7 mouse cellular contexts compared by ENCODE assay signal in the genomic region with DNA sequence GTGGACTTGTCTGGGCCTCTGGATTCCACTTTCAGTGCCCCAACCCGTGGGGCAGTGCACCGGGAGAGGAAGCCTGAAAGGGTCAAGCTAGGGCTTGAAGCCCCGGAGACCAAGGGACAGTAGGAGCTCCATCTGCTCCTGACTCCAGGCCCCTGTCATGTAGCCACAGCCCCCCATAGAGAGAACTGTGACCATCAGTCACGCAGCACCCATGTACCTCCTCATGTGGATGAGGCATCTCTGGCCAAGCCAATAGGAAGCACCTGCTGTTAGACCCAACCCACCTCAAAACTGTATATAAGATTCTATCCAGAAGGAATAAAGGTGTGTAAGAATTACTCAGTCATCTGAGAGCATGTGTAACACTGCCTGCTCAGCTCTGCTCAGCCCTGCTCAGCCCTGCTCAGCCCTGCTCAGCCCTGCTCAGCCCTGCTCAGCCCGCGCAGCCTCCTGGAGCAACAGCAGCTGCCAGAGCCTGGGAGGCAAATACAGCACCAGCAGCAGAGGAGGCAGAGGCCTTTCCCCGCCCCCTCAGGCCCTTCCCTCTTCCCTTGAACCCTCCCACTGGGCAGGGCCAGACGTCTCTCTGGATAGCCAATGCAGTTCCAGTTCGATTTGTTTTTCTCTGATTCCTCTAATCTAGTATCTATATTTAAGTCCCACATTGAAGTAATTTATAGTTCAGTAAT.
DNase-seq lines count a peak whose midpoint lies in the region; ATAC-seq and TF ChIP-seq lines count a peak whose summit lies in the region.

No protein-coding gene starts in this region.

- DNase-seq in ES-E14 (ENCODE audit: low read depth, low spot score): peak; percentile 40
- DNase-seq in adrenal gland, adult 2 months: peak; percentile 48
- DNase-seq in forebrain, postnatal 0 days: no peak
- DNase-seq in kidney, adult 18-20 months: peak; percentile 25
- DNase-seq in retina, embryonic 14.5 days (ENCODE audit: low spot score): peak; percentile 65
- DNase-seq in cerebellum, adult 2 months: no peak

- 35% methylated on average over 9 of the region's 9 CpGs for WGBS in forebrain, postnatal 0 days
- WGBS in liver, embryonic 16.5 days (ENCODE audit: insufficient replicate concordance): 30% methylated on average over 9 of the region's 9 CpGs
- 26% methylated on average over 9 of the region's 9 CpGs for WGBS in cerebellum, adult 2 months

- 0 out of 4 replicates have a peak overlapping the region, but pooled peaks of 1 of the 2 experiments have one; percentile 17 for H3K4me3 ChIP-seq in ES-E14 (ENCODE audit: insufficient read depth in 1 of 2, low read depth in 1 of 2, low read length in 2 of 2, poor library complexity in 1 of 2, severe bottlenecking in 1 of 2)
- H3K4me3 ChIP-seq in forebrain, postnatal 0 days (ENCODE audit: low read depth, low read length): no peak overlapping the region
- H3K4me3 ChIP-seq in liver, embryonic 16.5 days (ENCODE audit: low read depth, low read length): no peak overlapping the region
- no peak overlapping the region for H3K4me3 ChIP-seq in cerebellum, adult 2 months (replicated peaks; ENCODE audit: insufficient read depth, low read depth, low read length)

- H3K27me3 ChIP-seq in forebrain, postnatal 0 days (ENCODE audit: insufficient read depth, low read length): no peaks in the 10 kb centered on the region
- H3K27me3 ChIP-seq in liver, embryonic 16.5 days (ENCODE audit: control insufficient read depth, insufficient read depth, low read depth, low read length): no peaks in the 10 kb centered on the region
- no peaks in the 10 kb centered on the region for H3K27me3 ChIP-seq in cerebellum, adult 2 months (ENCODE audit: control insufficient read depth, insufficient read depth, low read length)

- TF ChIP-seq CTCF in forebrain, postnatal 0 days (IDR thresholded peaks at IDR 0.05; ENCODE audit: low read depth): no peak
- no peak for TF ChIP-seq CTCF in cerebellum, adult 2 months (IDR thresholded peaks at IDR 0.05; ENCODE audit: borderline replicate concordance, insufficient read depth, low read depth, low read length)

- H3K36me3 ChIP-seq in ES-E14 (ENCODE audit: control insufficient read depth, insufficient read depth, low read length, poor library complexity, severe bottlenecking): no peaks in the 10 kb centered on the region
- no peaks in the 10 kb centered on the region for H3K36me3 ChIP-seq in forebrain, postnatal 0 days (ENCODE audit: insufficient read depth)
- H3K36me3 ChIP-seq in liver, embryonic 16.5 days (ENCODE audit: control insufficient read depth, insufficient read depth): no peaks in the 10 kb centered on the region

- peak; percentile 85 for ATAC-seq in forebrain, postnatal 0 days
- ATAC-seq in liver, embryonic 16.5 days (ENCODE audit: low read depth): 0 out of 2 replicates have a peak, but pooled peaks have one; percentile 48

- no peak overlapping the region for H3K27ac ChIP-seq in ES-E14 (ENCODE audit: insufficient read depth, low read depth, low read length, poor library complexity, severe bottlenecking)
- H3K27ac ChIP-seq in forebrain, postnatal 0 days (ENCODE audit: low read depth, low read length): no peak overlapping the region
- H3K27ac ChIP-seq in liver, embryonic 16.5 days (ENCODE audit: low read length): no peak overlapping the region
- no peak overlapping the region for H3K27ac ChIP-seq in cerebellum, adult 2 months (ENCODE audit: insufficient read depth, low read length)

- H3K4me1 ChIP-seq in ES-E14 (ENCODE audit: control insufficient read depth in 2 of 2, insufficient read depth in 2 of 2, low read length in 2 of 2, poor library complexity in 1 of 2): no peaks in the 10 kb centered on the region
- H3K4me1 ChIP-seq in forebrain, postnatal 0 days (ENCODE audit: insufficient read depth): no peaks in the 10 kb centered on the region
- no peaks in the 10 kb centered on the region for H3K4me1 ChIP-seq in liver, embryonic 16.5 days (ENCODE audit: control insufficient read depth, low read depth, low read length)
- no peaks in the 10 kb centered on the region for H3K4me1 ChIP-seq in cerebellum, adult 2 months (ENCODE audit: control insufficient read depth, insufficient read depth, low read length)

- TF ChIP-seq POLR2A in cerebellum, adult 2 months (IDR thresholded peaks at IDR 0.05; ENCODE audit: borderline replicate concordance, insufficient read depth, low read length): no peak

- no peak overlapping the region for H3K9ac ChIP-seq in ES-E14 (ENCODE audit: insufficient read depth, low read depth, low read length, poor library complexity, severe bottlenecking)
- H3K9ac ChIP-seq in forebrain, postnatal 0 days: no peak overlapping the region
- no peak overlapping the region for H3K9ac ChIP-seq in liver, embryonic 16.5 days (ENCODE audit: low read depth, low read length)

- no peaks in the 10 kb centered on the region for H3K9me3 ChIP-seq in ES-E14 (ENCODE audit: control insufficient read depth, insufficient read depth, low read depth, low read length)
- H3K9me3 ChIP-seq in forebrain, postnatal 0 days (ENCODE audit: low read length): no peaks in the 10 kb centered on the region
- H3K9me3 ChIP-seq in liver, embryonic 16.5 days (replicated peaks; ENCODE audit: control insufficient read depth, low read length): no peaks in the 10 kb centered on the region

- no peak overlapping the region for H3K4me2 ChIP-seq in forebrain, postnatal 0 days (ENCODE audit: low read depth)
- H3K4me2 ChIP-seq in liver, embryonic 16.5 days (ENCODE audit: low read depth, low read length): no peak overlapping the region

- in situ Hi-C loops in ES-E14 (cut with MboI; ENCODE audit: low sequenced_read_pairs in 2 of 2, unreplicated experiment in 2 of 2): no loop called here

TF ChIP-seq in ES-E14, 5 proteins besides CTCF, POLR2A, EP300 and RAD21:
- no peak for TF ChIP-seq CHD2 (IDR thresholded peaks at IDR 0.05; ENCODE audit: low read depth, low read length)
- no peak for TF ChIP-seq MAFK (IDR thresholded peaks at IDR 0.05; ENCODE audit: insufficient read depth, low read depth, low read length)
- no peak for TF ChIP-seq ZNF384 (IDR thresholded peaks at IDR 0.05; ENCODE audit: low read depth, low read length)
- peak; percentile 63; the same call in 1 of the 2 replicates for TF ChIP-seq HCFC1 (IDR thresholded peaks at IDR 0.05; ENCODE audit: borderline replicate concordance, insufficient read depth, low read length)
- no peak for TF ChIP-seq ZC3H11A (IDR thresholded peaks at IDR 0.05; ENCODE audit: borderline replicate concordance, low read depth, low read length)

Comparison
In these comparisons a context has a peak if more than half of its experiments do, and no peak if none do; other contexts are left out.
1. DNase-seq: peak in ES-E14 (single experiment), adrenal gland, adult 2 months (single experiment), kidney, adult 18-20 months (single experiment) and retina, embryonic 14.5 days (single experiment); none in forebrain, postnatal 0 days (single experiment) and cerebellum, adult 2 months (0 of 2).